Mouse (Mus musculus) lung, postnatal 36 days (tissue): ENCODE data around the gene Med13.

Experiments used
- DNase-seq: peaks from one replicate; pipeline ENCODE4 v3.0.0; 2022; ENCODE audit warnings: mixed read lengths

The Med13 gene

GRCm38 (mm10) chr11:86356854-86357788 is at the start of gene Med13:
Med13 (minus strand) TSS chr11:86357602.
- peak; percentile 51 for DNase-seq

- no peak for DNase-seq
These were observed 47.2 kb upstream of the Med13 start for GRCm38 (mm10) chr11:86404590-86404989.

- no peak for DNase-seq
These were observed 46.4 kb upstream of the Med13 start for GRCm38 (mm10) chr11:86403845-86404244.

GRCm38 (mm10) chr11:86399241-86400107 is 42.1 kb upstream of the Med13 start:
- peak; percentile 31 for DNase-seq

- DNase-seq, result peak; percentile 8
These were observed 39.7 kb upstream of the Med13 start for GRCm38 (mm10) chr11:86396950-86397594.

- no peak for DNase-seq
These were observed 39.1 kb upstream of the Med13 start for GRCm38 (mm10) chr11:86396518-86396917.

GRCm38 (mm10) chr11:86395513-86396125 is 38.2 kb upstream of the Med13 start:
- DNase-seq, result peak; percentile 71

GRCm38 (mm10) chr11:86395100-86395499 is 37.7 kb upstream of the Med13 start:
- DNase-seq, result no peak

GRCm38 (mm10) chr11:86391687-86392086 is 34.3 kb upstream of the Med13 start:
- no peak for DNase-seq

GRCm38 (mm10) chr11:86390308-86390707 is 32.9 kb upstream of the Med13 start:
- DNase-seq, result peak; percentile 30

- no peak for DNase-seq
These were observed 32.1 kb upstream of the Med13 start for GRCm38 (mm10) chr11:86389506-86389905.

- DNase-seq, result no peak
These were observed 31.5 kb upstream of the Med13 start for GRCm38 (mm10) chr11:86388821-86389480.

GRCm38 (mm10) chr11:86387121-86387893 is 29.9 kb upstream of the Med13 start:
- no peak for DNase-seq

GRCm38 (mm10) chr11:86386576-86386975 is 29.2 kb upstream of the Med13 start:
- DNase-seq, result no peak

GRCm38 (mm10) chr11:86385710-86386282 is 28.4 kb upstream of the Med13 start:
- peak; percentile 36 for DNase-seq

GRCm38 (mm10) chr11:86384141-86384540 is 26.7 kb upstream of the Med13 start:
- no peak for DNase-seq

- no peak for DNase-seq
These were observed 25.2 kb upstream of the Med13 start for GRCm38 (mm10) chr11:86382520-86383157.

GRCm38 (mm10) chr11:86381478-86382091 is 24.2 kb upstream of the Med13 start:
- peak; percentile 6 for DNase-seq

GRCm38 (mm10) chr11:86380521-86381238 is 23.3 kb upstream of the Med13 start:
- no peak for DNase-seq
